Mouse (Mus musculus): ENCODE data around the gene Syce3.

- no peak for TF ChIP-seq HCFC1 (IDR thresholded peaks at IDR 0.05; ENCODE audit: borderline replicate concordance, insufficient read depth, low read length)
- no peak for TF ChIP-seq ZC3H11A (IDR thresholded peaks at IDR 0.05; ENCODE audit: borderline replicate concordance, low read depth, low read length)
- no peak for TF ChIP-seq ZNF384 (IDR thresholded peaks at IDR 0.05; ENCODE audit: low read depth, low read length)
- no peak for TF ChIP-seq CHD2 (IDR thresholded peaks at IDR 0.05; ENCODE audit: low read depth, low read length)
These were observed 11.6 kb upstream of the Syce3 start for GRCm38 (mm10) chr15:89421938-89422337.

All from ES-E14 (cell line).